Mouse (Mus musculus): Measurements from ENCODE around the gene Olfr1346.
"Not testable (repeated sequence)": the region's sequence is repeated elsewhere in the genome, so short reads cannot be mapped to it uniquely, and the experiment has no call there.

The Olfr1346 gene

DNA sequence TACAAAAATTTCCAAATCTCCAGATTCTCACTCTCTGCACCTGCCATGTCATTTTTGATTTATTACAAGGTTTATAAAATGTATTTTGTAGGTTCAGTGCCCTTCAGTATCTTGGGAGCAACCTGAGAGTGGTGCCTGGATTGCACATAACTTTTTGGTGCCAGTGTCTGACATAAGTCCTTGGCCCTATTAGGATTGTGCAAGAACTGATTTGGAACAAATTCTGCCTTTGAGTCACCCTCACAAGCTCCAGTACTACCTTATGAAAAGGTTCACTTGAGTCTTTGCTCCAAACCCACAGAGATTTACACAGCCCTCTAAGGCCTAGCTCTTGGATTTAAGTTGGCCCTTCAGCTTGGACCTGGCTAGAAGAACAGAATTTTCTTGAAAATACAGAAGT lies at the start of gene Olfr1346:
TSS of gene Olfr1346 (plus strand) at position 151 of the 400 bp plus-strand sequence.
- no peak for DNase-seq (ENCODE audit: low read depth, low spot score)

DNA sequence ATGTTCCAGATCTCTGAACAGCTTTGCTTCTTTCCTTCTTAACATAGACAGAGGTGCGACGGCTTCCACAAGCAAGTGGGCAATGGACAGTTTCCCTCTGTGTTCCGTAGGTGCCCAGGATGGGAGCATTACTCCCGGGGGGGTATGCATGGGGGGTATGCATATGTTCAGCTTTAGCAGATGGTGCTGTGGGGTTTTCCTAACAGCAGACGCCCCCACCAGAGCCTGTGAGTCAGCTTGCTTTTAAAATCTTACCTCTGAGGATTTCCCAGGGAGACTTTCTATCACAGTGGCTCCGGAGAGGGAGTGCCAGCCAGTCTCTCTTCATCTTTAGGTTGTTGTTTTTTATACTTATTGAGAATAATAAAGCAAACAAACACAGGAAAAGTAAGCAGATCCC lies 47.0 kb upstream of the Olfr1346 start:
- DNase-seq (ENCODE audit: low read depth, low spot score), result no peak

DNA sequence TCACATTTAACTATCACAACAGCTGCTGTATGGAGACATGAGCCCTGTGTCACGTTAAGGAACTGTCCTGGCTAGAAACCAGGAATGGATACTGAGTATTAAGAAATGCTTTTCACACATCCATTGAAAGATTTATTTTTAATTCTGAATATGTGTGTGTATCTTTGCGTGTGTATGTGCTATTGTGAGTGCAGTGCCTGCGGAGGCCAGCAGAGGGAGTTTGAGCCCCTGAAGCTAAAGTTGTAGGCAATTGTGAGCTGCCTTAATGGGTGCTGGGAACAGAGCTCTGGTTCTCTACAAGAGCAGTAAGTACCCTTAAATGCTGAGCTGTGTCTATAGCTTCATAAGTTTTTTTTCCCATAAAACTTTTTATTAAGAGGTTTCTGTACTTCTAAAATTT lies 37.5 kb upstream of the Olfr1346 start:
- DNase-seq (ENCODE audit: low read depth, low spot score), result no peak

DNA sequence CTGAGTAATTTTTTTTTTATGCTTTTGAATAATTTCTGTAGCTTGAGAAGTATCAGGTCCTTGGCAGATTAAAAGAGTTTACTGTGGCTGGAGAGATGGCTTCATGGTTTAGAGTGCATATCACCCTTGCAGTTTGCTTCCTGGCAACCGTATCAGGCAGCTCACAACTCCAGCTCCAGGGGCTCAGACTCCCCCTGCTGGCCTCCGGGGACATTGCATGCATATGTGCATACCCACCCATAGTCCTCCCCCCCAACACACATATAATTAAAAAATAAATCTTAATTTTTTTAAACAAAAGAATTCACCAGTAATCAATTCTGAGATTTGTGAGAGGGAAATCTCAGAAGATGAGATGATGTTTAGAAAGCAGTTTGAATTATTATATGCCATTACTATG lies 36.6 kb upstream of the Olfr1346 start:
- no peak for DNase-seq (ENCODE audit: low read depth, low spot score)

DNA sequence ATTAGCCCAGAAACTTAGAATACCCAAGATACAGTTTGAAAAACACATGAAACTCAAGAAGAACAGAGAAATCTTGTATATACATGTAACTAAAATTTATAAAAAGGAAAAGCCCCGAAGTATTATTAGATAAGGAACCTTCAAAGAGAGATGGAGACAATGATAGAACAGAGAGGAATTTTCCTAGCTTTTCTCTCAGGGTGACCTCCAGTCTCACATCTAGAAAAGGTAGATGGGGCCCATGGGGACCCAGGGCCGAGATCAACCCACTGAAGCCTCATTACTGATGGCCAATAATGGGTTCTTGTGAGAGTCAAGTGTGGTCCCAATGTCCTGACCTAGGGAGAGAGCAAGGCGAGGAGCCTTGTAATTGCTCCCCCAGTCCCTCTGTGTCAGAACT lies 28.5 kb upstream of the Olfr1346 start, which contains the start of gene Olfr1344:
TSS of gene Olfr1344 (plus strand) at position 301 of the 400 bp plus-strand sequence.
- DNase-seq (ENCODE audit: low read depth, low spot score), result no peak

DNA sequence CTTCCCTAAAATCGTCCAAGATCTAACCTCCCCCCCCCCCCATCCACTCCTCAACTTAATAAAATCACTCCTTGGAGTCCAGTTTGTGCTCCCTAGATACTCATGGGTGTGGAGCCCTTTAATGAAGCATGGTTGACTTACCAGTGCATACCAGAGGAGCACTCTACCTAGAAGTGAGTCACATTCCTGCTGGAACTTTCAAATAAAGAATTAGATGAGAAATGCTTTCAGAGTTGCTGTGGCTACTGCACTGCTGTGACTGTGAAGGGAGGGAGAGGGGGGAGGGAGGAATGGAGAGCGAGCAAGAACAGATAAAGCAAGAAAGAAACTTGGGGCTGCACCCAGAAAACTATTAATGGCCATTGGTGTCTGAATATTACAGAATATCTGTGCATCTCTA lies 25.7 kb upstream of the Olfr1346 start:
- DNase-seq (ENCODE audit: low read depth, low spot score), result no peak

DNA sequence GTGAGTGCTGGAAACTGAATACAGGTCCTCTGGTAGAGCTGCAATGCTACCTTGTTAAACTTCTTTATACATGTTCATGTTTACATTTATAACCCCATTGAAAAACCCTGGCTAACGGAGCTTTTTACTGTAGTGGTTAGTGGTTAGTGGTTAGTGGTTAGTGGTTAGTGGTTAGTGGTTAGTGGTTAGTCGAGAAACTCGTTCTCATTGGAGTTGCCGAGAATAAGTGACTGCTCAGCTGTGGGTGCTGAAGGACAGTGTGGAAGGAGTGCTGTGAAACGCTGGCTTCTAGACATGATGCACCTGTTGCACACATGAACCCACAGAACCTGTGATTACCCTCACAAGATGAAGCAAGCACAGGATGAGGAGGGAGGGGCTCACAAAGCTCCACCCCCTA lies 19.1 kb upstream of the Olfr1346 start:
- DNase-seq (ENCODE audit: low read depth, low spot score), result no peak

DNA sequence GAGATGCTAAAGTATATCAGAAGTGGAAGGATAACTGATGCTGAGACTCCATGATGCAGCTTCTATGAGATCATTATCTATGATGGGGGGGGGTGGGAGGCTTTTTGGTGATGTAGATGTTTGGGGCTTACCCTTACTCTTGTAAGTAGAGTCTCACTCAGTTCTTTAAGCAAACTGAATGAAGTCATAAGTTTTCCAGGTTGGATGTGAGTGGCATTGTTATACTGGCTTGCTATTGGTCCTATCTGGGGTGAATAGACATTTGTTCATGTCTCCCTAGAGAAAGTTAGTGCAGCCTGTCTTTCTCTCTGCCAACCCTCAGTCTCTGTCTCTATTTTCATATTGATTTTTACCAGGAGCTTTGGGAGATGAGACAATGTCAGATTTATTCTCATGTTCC lies 11.0 kb upstream of the Olfr1346 start, which contains the start of gene Olfr1336:
TSS of gene Olfr1336 (plus strand) at position 301 of the 400 bp plus-strand sequence.
- no peak for DNase-seq (ENCODE audit: low read depth, low spot score)

DNA sequence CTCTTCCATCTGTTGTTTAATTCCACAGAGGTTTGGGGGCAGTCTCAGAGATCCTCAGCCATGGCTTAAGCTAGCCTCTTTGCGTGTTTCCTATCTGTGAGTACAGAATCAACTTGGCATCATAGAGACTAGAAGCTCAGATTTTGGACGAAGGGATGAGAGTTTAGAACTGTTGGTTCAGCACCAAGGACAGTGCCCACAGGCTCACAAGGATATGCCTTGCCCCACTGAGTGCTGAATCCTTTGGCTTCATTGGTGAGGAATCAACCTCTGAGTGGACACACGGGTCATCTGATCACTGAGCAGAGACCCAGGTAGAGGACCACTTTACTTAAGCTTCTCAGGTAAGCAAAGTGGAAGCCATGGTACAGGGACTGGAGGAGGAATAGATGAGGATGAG lies 10.5 kb upstream of the Olfr1346 start:
- DNase-seq (ENCODE audit: low read depth, low spot score), result no peak

DNA sequence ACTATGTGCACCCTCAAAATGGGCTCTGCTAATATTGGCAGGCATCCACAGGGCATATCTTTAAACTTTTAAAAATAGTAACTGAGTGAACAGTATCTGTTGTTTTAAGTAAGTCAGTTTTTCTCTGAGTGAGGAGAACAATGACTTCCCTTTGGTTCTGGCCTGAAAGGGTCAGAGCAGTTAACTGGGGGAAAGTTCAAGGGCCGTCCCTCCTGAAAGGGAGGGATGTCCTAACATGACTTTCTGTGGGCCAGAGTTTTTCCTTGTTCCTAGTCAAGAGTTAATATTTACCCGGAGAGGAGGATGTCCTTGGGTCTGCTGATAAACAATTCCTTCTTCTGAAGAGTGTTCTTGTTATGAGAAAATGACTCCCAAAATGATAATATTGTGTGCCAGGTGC lies 10.7 kb downstream of the Olfr1346 start:
- DNase-seq (ENCODE audit: low read depth, low spot score), result not testable (repeated sequence)

DNA sequence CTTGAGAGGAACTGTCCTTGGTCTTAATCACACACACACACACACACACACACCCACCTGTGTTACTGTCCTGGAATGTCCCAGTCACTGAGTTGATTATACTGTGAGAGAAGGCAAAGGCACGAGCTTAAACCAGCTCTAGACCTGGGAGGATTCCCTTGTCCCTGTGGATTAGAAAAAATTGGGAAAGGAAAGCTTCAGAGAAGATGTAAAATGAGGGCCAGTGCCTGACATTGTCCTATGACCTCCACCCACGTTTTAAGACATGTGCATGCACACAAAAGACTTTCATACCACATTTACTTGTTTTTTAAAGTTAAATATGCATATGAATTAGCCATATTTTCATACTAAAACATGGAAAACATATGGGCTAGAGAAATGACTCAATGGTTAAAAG lies 19.9 kb downstream of the Olfr1346 start, which contains the start of gene Olfr5:
TSS of gene Olfr5 (minus strand) at position 101 of the 400 bp plus-strand sequence.
- DNase-seq (ENCODE audit: low read depth, low spot score), result no peak

DNA sequence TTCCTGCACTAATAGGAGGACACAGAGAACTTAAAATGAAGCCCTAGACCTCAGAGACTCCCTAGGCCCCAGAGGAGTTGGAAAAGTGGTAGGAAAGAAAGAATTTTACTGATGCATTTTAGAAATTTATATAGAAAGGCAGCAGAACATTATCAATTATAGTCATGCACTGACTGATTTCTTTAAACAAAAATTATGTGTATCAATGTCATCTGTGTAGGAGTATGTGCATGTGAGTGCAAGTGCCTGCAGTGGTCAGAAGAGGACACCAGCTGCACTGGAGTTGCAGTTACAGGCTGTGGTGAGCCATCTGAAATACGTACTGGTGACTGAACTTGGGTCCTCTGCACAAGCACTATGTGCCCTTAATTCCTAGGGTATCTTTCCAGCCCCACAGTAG lies 32.8 kb downstream of the Olfr1346 start, which contains the start of gene Olfr1347:
TSS of gene Olfr1347 (minus strand) at position 101 of the 400 bp plus-strand sequence.
- no peak for DNase-seq (ENCODE audit: low read depth, low spot score)

DNA sequence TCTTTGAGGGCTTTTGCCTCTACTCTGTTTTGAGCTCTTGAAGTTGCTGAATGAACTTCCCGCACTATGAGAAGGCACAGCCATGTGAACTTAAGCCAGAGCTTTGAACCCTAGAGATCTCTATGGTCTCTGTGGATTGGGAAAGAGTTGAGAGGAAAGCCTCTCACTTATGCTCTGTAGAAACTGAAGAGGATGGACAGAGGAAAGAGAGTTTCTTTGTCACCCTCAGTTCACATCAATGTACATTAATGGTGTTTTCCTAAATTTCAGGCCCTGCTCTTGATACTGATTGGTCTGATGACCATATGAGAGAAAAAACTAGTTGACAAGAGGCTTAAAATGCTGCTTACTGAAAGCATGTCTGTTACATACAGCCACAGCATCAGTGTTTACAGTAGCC lies 41.7 kb downstream of the Olfr1346 start, which contains the start of gene Olfr1348:
TSS of gene Olfr1348 (minus strand) at position 101 of the 400 bp plus-strand sequence.
- no peak for DNase-seq (ENCODE audit: low read depth, low spot score)

DNA sequence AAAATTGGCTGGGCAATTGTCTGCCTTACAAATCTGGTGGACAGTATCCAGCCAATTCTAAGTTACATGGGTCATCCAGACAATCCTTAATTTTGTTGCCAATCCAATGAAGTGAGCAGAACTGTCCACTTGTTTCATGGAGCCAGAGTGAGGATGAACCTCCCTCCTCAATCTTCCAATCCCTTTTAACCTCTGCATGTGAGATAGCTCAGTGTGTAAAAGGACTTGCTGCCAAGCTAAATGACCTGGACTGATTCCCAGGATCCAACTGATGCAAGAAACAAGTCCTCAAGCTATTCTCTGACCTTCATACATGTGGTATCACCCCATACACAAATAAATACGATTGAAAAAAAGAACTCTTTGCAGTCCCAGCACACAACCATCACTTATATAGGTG lies 54.8 kb downstream of the Olfr1346 start:
- DNase-seq (ENCODE audit: low read depth, low spot score), result no peak

DNA sequence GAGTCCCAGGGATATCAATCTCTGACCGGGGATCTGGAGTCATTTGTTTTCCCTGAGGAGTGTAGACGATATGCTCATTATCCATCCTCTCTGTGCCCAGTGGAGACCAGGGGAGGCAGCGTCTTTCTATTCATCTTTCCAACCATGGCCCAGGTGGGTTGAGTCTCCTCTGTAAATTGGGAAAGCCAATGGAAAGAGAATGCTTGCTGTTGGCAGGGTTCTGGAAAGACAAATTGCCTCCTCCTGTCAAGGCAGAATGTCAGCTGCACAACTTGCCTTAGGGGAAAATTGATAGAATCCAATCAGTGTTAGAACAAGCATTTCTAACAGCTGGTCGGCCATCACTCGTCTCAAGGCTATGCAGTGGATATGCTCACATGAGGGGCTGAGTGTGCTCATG lies 55.9 kb downstream of the Olfr1346 start, which contains the start of gene Olfr1349:
TSS of gene Olfr1349 (minus strand) at position 101 of the 400 bp plus-strand sequence.
- no peak for DNase-seq (ENCODE audit: low read depth, low spot score)

DNA sequence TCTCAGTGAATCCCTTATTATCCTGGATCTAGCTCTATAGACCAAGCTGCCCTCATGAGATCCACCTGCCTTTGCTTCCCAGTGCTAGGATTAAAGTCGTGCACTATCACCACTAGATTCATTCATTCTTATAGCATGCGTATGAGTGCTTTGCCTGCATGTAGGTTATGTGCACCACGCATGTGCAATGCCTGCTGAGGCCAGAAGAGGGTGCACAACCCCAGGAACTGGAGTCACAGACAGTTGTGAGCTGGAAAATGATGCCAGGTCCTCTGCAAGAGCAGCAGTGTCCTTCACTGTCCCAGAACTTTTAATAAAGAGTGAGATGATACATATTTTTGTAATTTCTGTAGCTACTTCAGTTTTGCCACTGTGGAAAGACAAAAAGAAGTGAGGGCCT lies 58.1 kb downstream of the Olfr1346 start:
- peak; percentile 18 for DNase-seq (ENCODE audit: low read depth, low spot score)

DNA sequence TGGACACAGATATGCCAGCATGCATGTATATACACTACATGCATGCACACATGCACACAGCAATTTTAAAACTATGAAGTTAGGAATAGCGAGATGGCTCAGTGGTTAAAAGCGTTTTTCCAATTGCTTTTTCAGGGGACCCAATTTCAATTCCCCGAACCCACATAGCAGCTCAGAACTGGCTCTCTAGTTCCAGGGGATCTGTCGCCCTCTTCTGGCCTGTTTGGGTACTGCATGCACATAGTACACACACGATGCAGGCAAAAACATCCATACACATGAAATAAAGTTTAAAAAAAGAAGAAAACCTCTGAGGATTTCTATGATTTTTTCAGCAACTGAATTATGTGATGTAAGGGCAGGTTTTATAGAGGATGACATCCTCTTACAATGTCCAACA lies 59.2 kb downstream of the Olfr1346 start:
- DNase-seq (ENCODE audit: low read depth, low spot score), result peak; percentile 9

Data from WW6 (cell line).